In the genomic region with DNA sequence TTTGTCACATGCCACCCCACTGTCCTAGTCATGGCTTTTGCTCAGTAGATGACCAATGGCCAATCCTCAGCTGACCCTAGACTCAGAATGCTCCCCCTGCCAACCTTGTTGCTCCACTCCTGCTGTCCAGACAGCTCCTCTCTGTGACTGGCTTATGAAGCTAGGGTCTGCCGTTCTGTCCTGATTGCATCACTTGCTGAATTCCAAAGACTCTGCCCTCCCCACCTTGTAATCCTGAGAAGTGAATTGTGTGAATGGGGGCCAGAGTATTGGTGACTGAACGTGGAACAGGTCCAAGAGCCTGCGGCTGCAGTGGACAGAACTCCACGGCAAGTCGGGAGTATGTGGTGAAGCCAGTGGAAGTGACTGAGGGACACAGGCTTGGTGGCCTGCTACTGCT, we compare ENCODE assay signal across 25 mouse cellular contexts.
"Had no signal": no experiment of that assay in that cellular context is flagged by ENCODE, and none has a peak within 500 bp of the region (broad histone marks: within the 10 kb centered on the region; RNA-seq: fewer than 3 reads in every experiment).

No protein-coding gene starts in this region.

- H3K4me1 ChIP-seq: embryonic facial prominence, embryonic 15.5 days had no signal

- H3K9ac ChIP-seq: embryonic facial prominence, embryonic 12.5 days; embryonic facial prominence, embryonic 13.5 days; embryonic facial prominence, embryonic 15.5 days; forebrain, embryonic 12.5 days; forebrain, embryonic 13.5 days; forebrain, embryonic 15.5 days; forebrain, postnatal 0 days had no signal

- H3K27ac ChIP-seq: embryonic facial prominence, embryonic 10.5 days; embryonic facial prominence, embryonic 12.5 days; embryonic facial prominence, embryonic 13.5 days; embryonic facial prominence, embryonic 15.5 days; forebrain, embryonic 10.5 days; forebrain, embryonic 12.5 days; forebrain, embryonic 13.5 days; forebrain, embryonic 15.5 days; gastrocnemius, adult 2 months; heart, adult 2 months had no signal

- H3K4me3 ChIP-seq: embryonic facial prominence, embryonic 10.5 days; embryonic facial prominence, embryonic 12.5 days; embryonic facial prominence, embryonic 13.5 days; embryonic facial prominence, embryonic 15.5 days; erythroblast, embryonic 14.5 days; forebrain, embryonic 10.5 days; forebrain, embryonic 12.5 days; forebrain, embryonic 13.5 days; forebrain, embryonic 15.5 days; gastrocnemius, adult 2 months; heart, adult 2 months had no signal

- ATAC-seq: forebrain, embryonic 13.5 days; forebrain, embryonic 14.5 days; forebrain, embryonic 15.5 days; forebrain, embryonic 16.5 days; forebrain, postnatal 0 days had no signal

- H3K27me3 ChIP-seq: embryonic facial prominence, embryonic 12.5 days; embryonic facial prominence, embryonic 13.5 days; embryonic facial prominence, embryonic 15.5 days; forebrain, embryonic 13.5 days; forebrain, embryonic 15.5 days had no signal

- H3K4me2 ChIP-seq: embryonic facial prominence, embryonic 12.5 days; embryonic facial prominence, embryonic 13.5 days; embryonic facial prominence, embryonic 15.5 days; forebrain, embryonic 12.5 days; forebrain, embryonic 13.5 days; forebrain, embryonic 15.5 days had no signal

- DNase-seq: cerebellum, adult 2 months; cerebellum, adult 8-10 months; cerebellum, adult 9-10 months; cerebellum, adult 9-11 months; cerebellum, postnatal 14 days; cerebellum, postnatal 25 days; cerebellum, postnatal 36 days; embryo, embryonic 11 days; forebrain, postnatal 0 days; gastrocnemius, adult 2 months; gastrocnemius, postnatal 10 days; gastrocnemius, postnatal 36 days; heart, adult 18-20 months; heart, adult 2 months had no signal

- H3K9me3 ChIP-seq: embryonic facial prominence, embryonic 10.5 days; embryonic facial prominence, embryonic 12.5 days; embryonic facial prominence, embryonic 13.5 days; embryonic facial prominence, embryonic 15.5 days; forebrain, embryonic 10.5 days; forebrain, embryonic 12.5 days; forebrain, embryonic 13.5 days; forebrain, embryonic 15.5 days had no signal

- H3K36me3 ChIP-seq: embryonic facial prominence, embryonic 10.5 days; embryonic facial prominence, embryonic 12.5 days; embryonic facial prominence, embryonic 13.5 days; embryonic facial prominence, embryonic 15.5 days; forebrain, embryonic 10.5 days; forebrain, embryonic 12.5 days; forebrain, embryonic 15.5 days had no signal
